Mouse (Mus musculus): ENCODE results near the gene Ubr1.

Ubr1 gene

GRCm38 (mm10) chr2:120909556-120909955 lies 61.0 kb downstream of the Ubr1 start:
- CTCF ChIA-PET = no interaction called here

GRCm38 (mm10) chr2:120896361-120896760 lies 74.2 kb downstream of the Ubr1 start:
- CTCF ChIA-PET = no interaction called here
- POLR2A ChIA-PET = interaction anchor here in 1 of 4 experiments (0.6 kb wide), 1 partner anchor 1162 kb away, joined by 3 read pairs; no protein-coding TSS in a partner anchor

More at GRCm38 (mm10) chr2:120909556-120909955, 61.0 kb downstream of the Ubr1 start:
- POLR2A ChIA-PET = no interaction called here

DNA sequence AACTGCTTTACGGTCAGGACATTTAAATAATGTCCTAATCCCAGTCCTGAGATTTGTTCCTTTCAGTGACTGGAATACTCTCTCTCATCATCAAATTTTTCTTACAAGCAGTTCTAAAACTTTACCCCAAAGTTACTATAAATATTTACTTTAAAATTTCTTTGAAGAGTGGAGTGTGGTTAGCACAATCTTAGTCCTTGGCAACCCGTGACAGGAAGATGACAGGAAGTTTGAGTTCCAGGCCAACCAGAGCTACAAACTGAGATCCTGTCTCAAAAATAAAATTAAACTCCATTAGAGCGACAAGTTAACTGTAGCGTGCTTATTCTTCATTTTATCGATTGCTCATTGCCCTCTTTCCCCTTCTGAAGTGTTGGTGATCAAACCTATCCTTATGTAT lies 82.9 kb downstream of the Ubr1 start:
- POLR2A ChIA-PET = no interaction called here
- CTCF ChIA-PET = no interaction called here

DNA sequence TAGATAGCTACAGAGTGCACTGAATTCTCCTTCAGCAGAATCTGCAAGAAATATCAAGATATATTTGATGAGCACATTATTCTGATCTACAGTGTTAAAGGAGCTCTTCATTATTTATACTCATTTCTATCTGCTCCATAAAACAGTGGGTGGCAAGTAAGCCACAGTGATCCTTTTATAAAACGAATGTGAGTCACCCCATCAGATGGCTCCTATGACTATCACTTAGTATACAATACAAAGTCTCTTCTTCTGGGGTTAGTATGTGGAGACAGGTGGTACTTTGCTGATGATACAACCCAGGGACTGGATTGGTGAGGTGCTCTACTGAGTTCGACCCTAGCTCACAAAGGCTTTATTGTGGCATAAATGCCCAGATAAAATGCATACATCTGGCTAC lies 97.3 kb downstream of the Ubr1 start:
- CTCF ChIA-PET = interaction anchor here in 1 of 4 experiments (0.6 kb wide), 1 partner anchor 350 kb away, joined by 3 read pairs; no protein-coding TSS in a partner anchor
- POLR2A ChIA-PET = interaction anchor here in 1 of 4 experiments (0.6 to 1.4 kb wide), 2 partner anchors 39 to 1170 kb away, joined by 3 read pairs; no protein-coding TSS in a partner anchor

DNA sequence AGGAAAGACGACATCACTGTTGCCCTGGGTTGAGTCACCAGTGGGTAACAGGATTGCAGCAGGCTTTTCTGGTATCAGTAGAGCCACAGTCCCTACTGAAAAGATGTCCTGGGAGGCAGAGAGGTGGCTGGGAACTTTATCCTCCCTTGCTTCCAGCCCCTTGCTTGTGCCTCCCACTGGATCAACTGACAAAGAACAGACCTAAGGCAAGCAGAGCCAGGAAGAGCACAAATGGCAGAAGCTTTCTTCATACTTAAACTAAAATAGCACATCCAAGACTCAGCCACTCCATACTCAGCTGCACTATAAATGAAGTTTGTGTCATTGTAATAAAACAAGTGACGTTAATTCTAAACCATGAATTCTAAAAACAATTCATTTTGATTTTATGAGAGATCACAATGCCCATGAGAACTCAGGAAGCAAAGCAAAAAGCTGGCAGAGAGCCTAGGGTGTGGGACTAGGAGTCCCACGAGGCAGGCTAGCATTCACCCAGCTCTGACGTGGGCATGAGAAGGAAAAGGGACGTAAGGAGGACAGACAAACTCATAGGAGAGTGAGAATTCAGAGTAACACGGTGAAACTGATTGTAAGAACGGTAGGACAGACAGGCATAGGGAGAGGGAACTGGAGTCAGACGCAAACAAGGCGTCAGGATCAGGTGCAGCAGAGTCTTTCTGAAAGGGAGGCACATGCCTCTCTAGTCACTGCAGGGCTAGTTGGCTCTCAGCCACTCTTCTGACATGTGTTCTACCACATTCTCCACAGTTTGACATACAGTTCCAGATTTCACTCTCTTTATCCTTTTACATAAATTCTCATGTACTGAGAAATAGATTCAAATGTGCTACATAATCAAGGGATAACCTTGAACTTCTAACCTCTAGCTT lies 98.8 kb downstream of the Ubr1 start:
- ChIA-PET CTCF (interaction anchor here (0.6 to 1.2 kb wide), 5 partner anchors 109 to 697 kb away, joined by 3 to 5 read pairs (median 3); no protein-coding TSS in a partner anchor), POLR2A (interaction anchor here in 2 of 4 experiments (0.6 to 0.9 kb wide), 2 partner anchors 116 to 289 kb away, joined by 3 read pairs; no protein-coding TSS in a partner anchor)

GRCm38 (mm10) chr2:120867336-120867735 lies 103.2 kb downstream of the Ubr1 start:
- POLR2A ChIA-PET = interaction anchor here in 1 of 4 experiments (0.6 to 1.0 kb wide), 4 partner anchors 26 to 389 kb away, joined by 3 to 5 read pairs (median 4); no protein-coding TSS in a partner anchor
- CTCF ChIA-PET = interaction anchor here (0.5 to 4.0 kb wide), 18 partner anchors 10 to 429 kb away, joined by 3 to 29 read pairs (median 4); partner anchors contain the start of gene Cdan1 (in 1 of the 4)

- POLR2A ChIA-PET = interaction anchor here in 3 of 4 experiments (0.6 to 1.0 kb wide), 8 partner anchors 8 to 388 kb away, joined by 3 to 6 read pairs (median 4); partner anchors contain the start of gene Lcmt2 (in 1 of the 3)
- CTCF ChIA-PET = interaction anchor here (0.5 to 4.0 kb wide), 31 partner anchors 9 to 681 kb away, joined by 3 to 29 read pairs (median 4); partner anchors contain the start of genes Cdan1 (in 1 of the 4) and Ubr1 (in 1 of the 4)
Measured at GRCm38 (mm10) chr2:120866561-120866960, 104.0 kb downstream of the Ubr1 start.

DNA sequence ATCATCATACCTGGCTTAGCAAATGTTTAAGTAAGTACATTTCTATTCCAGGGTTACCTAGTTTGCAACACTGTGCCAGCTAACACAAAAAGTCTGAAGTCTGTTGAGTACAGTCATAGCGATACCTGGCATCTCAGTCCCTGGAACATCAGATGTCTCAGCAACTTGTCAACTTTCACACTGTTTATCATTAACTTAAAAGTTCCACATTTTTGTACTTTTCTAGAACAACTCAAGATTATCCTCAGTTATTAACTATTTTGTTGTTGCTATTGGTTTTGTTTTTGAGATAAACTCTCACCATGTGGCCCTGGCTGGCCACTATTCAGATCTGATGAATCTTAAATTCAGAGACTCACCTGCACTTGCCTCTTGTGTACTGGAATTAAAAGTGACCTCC lies 107.1 kb downstream of the Ubr1 start:
- CTCF ChIA-PET = no interaction called here
- POLR2A ChIA-PET = no interaction called here

- ChIA-PET POLR2A (no interaction called here), CTCF (no interaction called here)
Measured at GRCm38 (mm10) chr2:120860699-120861098, 109.8 kb downstream of the Ubr1 start.

DNA sequence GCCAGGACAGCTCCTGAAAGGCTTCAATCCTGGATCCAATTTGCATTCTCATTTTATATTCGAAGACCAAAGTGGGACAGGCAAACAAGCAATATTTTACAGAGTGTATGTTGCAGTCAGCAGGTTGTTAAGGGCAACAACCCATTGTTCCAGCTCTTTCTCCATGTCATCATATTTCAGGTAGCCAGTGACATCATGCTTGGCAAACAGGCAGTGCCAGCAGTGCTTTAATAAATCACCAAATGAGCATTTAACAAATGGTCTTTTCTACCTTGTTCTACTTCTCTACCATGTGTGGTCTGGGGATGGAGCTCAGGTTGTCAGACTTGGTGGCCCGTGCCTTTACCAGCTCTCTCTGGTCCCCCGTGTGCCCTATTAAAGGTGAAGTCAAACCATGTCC lies 112.4 kb downstream of the Ubr1 start:
- CTCF ChIA-PET = interaction anchor here in 2 of 4 experiments (1.1 to 1.5 kb wide), 2 partner anchors 8 to 380 kb away, joined by 3 to 4 read pairs; no protein-coding TSS in a partner anchor
- POLR2A ChIA-PET = interaction anchor here in 1 of 4 experiments (0.6 to 3.3 kb wide), 4 partner anchors 8 to 518 kb away, joined by 3 to 18 read pairs (median 3); partner anchors contain the start of genes Cdan1 and Ttbk2

DNA sequence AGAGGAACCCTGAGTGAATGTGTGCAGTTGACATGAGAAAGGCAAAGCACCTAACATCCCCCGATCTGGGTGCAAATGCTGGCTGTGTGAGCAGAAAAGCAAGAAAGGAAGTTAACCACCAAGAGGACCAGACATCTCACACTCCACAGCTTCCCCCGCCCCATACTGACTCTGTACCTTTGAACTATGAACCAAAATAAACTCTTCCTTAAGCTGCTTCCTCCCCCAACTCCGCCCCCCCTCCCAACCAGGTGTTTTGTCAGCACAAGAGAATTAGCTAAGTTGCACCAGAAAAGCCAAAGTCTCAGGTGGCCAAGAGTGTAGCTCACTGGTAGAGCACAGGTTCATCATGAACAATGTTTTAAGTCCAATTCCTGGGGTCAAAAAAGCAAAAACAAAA lies 117.4 kb downstream of the Ubr1 start:
- CTCF ChIA-PET = interaction anchor here in 1 of 4 experiments (2.4 kb wide), 1 partner anchor 13 kb away, joined by 7 read pairs; no protein-coding TSS in a partner anchor
- POLR2A ChIA-PET = interaction anchor here in 1 of 4 experiments (0.6 to 0.7 kb wide), 2 partner anchors 229 to 777 kb away, joined by 3 to 4 read pairs; no protein-coding TSS in a partner anchor

DNA sequence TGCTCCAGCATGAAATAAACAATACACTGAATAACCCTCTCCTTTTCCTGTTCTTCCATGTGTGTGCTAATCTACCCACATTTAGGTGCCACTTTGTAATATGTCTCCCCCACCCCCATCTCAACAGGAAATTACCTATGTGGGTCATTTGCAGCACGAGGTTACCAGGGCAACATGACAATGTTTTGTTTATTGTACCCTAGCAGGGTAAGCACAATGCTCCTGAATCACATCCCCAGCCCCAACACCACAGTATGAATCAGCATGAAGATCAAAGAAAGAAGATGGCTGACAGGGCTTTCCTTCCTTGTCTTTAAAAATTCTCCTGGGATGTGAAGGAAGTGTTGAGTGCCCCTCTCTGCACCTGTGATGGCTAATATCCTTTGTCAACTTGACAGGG lies 117.9 kb downstream of the Ubr1 start:
- CTCF ChIA-PET = interaction anchor here in 1 of 4 experiments (2.4 kb wide), 1 partner anchor 14 kb away, joined by 7 read pairs; no protein-coding TSS in a partner anchor
- POLR2A ChIA-PET = interaction anchor here in 2 of 4 experiments (0.6 to 0.7 kb wide), 2 partner anchors 184 to 229 kb away, joined by 3 to 4 read pairs; no protein-coding TSS in a partner anchor

GRCm38 (mm10) chr2:120850424-120851082 lies 120.0 kb downstream of the Ubr1 start, which contains the start of gene Ttbk2:
Gene Ttbk2 (minus strand): TSS chr2:120850604.
- ChIA-PET POLR2A (interaction anchor here in 3 of 4 experiments (0.5 to 2.3 kb wide), 12 partner anchors 8 to 587 kb away, joined by 3 to 18 read pairs (median 4); partner anchors contain the start of genes Haus2 (in 2 of the 3), Lrrc57 (in 2 of the 3), Adal (in 1 of the 3) and Lcmt2 (in 1 of the 3)), CTCF (interaction anchor here in 2 of 4 experiments (0.9 to 1.1 kb wide), 2 partner anchors 16 kb away, joined by 3 to 6 read pairs; no protein-coding TSS in a partner anchor)

- POLR2A ChIA-PET = interaction anchor here in 3 of 4 experiments (0.5 to 2.3 kb wide), 10 partner anchors 9 to 445 kb away, joined by 3 to 18 read pairs (median 4); partner anchors contain the start of genes Adal (in 1 of the 3), Haus2 (in 1 of the 3), Lcmt2 (in 1 of the 3) and Lrrc57 (in 1 of the 3)
Measured at GRCm38 (mm10) chr2:120849449-120850423, 120.8 kb downstream of the Ubr1 start, which contains the start of gene Cdan1. Gene Cdan1 (minus strand): TSS chr2:120850128.

GRCm38 (mm10) chr2:120845280-120845679 lies 125.2 kb downstream of the Ubr1 start:
- ChIA-PET CTCF (interaction anchor here in 1 of 4 experiments (0.7 kb wide), 1 partner anchor 780 kb away, joined by 3 read pairs; no protein-coding TSS in a partner anchor), POLR2A (interaction anchor here in 1 of 4 experiments (0.6 kb wide), 1 partner anchor 514 kb away, joined by 3 read pairs; no protein-coding TSS in a partner anchor)

More at GRCm38 (mm10) chr2:120849449-120850423, 120.8 kb downstream of the Ubr1 start, which contains the start of gene Cdan1:
- CTCF ChIA-PET = interaction anchor here in 1 of 4 experiments (1.1 kb wide), 1 partner anchor 17 kb away, joined by 6 read pairs; no protein-coding TSS in a partner anchor

GRCm38 (mm10) chr2:120843990-120844389 lies 126.5 kb downstream of the Ubr1 start:
- POLR2A ChIA-PET = interaction anchor here in 1 of 4 experiments (1.3 kb wide), 1 partner anchor 10 kb away, joined by 4 read pairs; no protein-coding TSS in a partner anchor
- CTCF ChIA-PET = no interaction called here

GRCm38 (mm10) chr2:120841211-120841610 lies 129.3 kb downstream of the Ubr1 start:
- ChIA-PET POLR2A (interaction anchor here in 1 of 4 experiments (0.6 kb wide), 1 partner anchor 26 kb away, joined by 5 read pairs; no protein-coding TSS in a partner anchor), CTCF (no interaction called here)
